Mouse (Mus musculus) G1E (cell line): Measurements from ENCODE around the gene Chst15.

Experiments
- CTCF ChIP-seq: IDR thresholded peaks from 2 replicates; pipeline ENCODE4 v1.5.1; 2012; ENCODE audit warnings: low read depth, low read length, inconsistent platforms, mixed read lengths
- POLR2AphosphoS5 ChIP-seq: IDR thresholded peaks from 2 replicates; pipeline ENCODE4 v1.6.1; 2012; ENCODE audit warnings: low read depth, low read length, inconsistent platforms; ENCODE audit not compliant: insufficient replicate concordance

- TF ChIP-seq CTCF, result no peak
- no peak for TF ChIP-seq POLR2AphosphoS5
These were observed 20.4 kb upstream of the Chst15 start for GRCm38 (mm10) chr7:132337268-132337917.
